Mouse (Mus musculus) forebrain, embryonic 16.5 days (tissue): ENCODE data around the gene Ubp1. TPM values are rescaled to one million over a fixed set of nuclear protein-coding genes. Genes with fewer than 3 reads are reported as not detected.

ENCODE experiments used
- ATAC-seq: fragments of 200-750 bp; cut with Nextera tagmentation; 2 replicates; pipeline ENCODE4 v1.8.0; 2017; ENCODE audit warnings: mild to moderate bottlenecking, moderate library complexity
- H3K27ac ChIP-seq: fragments of 300-500 bp; sonication (generic); 2 replicates; pipeline ENCODE4 v1.5.1; 2014; ENCODE audit warnings: low read length, control low read depth
- H3K27me3 ChIP-seq: fragments of 300-500 bp; sonication (generic); replicated peaks from 2 replicates; pipeline ENCODE4 v1.6.1; 2014; ENCODE audit warnings: low read length; ENCODE audit not compliant: control insufficient read depth, insufficient read depth
- H3K36me3 ChIP-seq: fragments of 300-500 bp; sonication (generic); 2 replicates; pipeline ENCODE4 v1.6.1; 2014; ENCODE audit not compliant: control insufficient read depth, insufficient read depth
- H3K4me1 ChIP-seq: fragments of 300-500 bp; sonication (generic); replicated peaks from 2 replicates; pipeline ENCODE4 v1.6.1; 2014; ENCODE audit warnings: low read length; ENCODE audit not compliant: control insufficient read depth, insufficient read depth
- H3K4me2 ChIP-seq: fragments of 300-500 bp; sonication (generic); 2 replicates; pipeline ENCODE4 v1.6.1; 2014; ENCODE audit warnings: mild to moderate bottlenecking, low read length, control low read depth
- H3K4me3 ChIP-seq: fragments of 300-500 bp; sonication (generic); replicated peaks from 2 replicates; pipeline ENCODE4 v1.5.1; 2014; ENCODE audit warnings: mild to moderate bottlenecking, low read length, control low read depth
- H3K9ac ChIP-seq: fragments of 300-500 bp; sonication (generic); replicated peaks from 2 replicates; pipeline ENCODE4 v1.6.1; 2014; ENCODE audit warnings: low read depth, low read length, control low read depth
- H3K9me3 ChIP-seq: fragments of 300-500 bp; sonication (generic); 2 replicates; pipeline ENCODE4 v1.6.1; 2016; ENCODE audit warnings: low read length; ENCODE audit not compliant: control insufficient read depth
- WGBS: fragments of 180-500 bp; shearing (Covaris S2); extraction: QIAGEN DNeasy Blood & Tissue Kit; methylation state at CpG from one replicate; pipeline ENCODE4 v1.1.7; 2014; 5-methylcytosine and 5-hydroxymethylcytosine counted together
- polyA plus RNA-seq: library from polyadenylated mRNA; unstranded; fragments of >200 nt; fragmentation: Nextera tagmentation; extraction: Ambion mirVana; gene quantifications from 2 replicates; pipeline ENCODE4 v1.2.1, GENCODE M21; 2015

Gene Ubp1
- polyA plus RNA-seq, 1 experiment from 2014 or later = 35.6 TPM

- H3K27ac ChIP-seq = no peak overlapping the region
- no peak overlapping the region for H3K9ac ChIP-seq
- ATAC-seq = no peak
- no peaks in the 10 kb centered on the region for H3K4me1 ChIP-seq
- no peak overlapping the region for H3K4me2 ChIP-seq
- H3K27me3 ChIP-seq = no peaks in the 10 kb centered on the region
- no peak overlapping the region for H3K4me3 ChIP-seq
- no peaks in the 10 kb centered on the region for H3K9me3 ChIP-seq
- peaks cover 33% of the 10 kb centered on the region for H3K36me3 ChIP-seq
Measured at GRCm38 (mm10) chr9:113963718-113964117, 33.0 kb downstream of the Ubp1 start.

DNA sequence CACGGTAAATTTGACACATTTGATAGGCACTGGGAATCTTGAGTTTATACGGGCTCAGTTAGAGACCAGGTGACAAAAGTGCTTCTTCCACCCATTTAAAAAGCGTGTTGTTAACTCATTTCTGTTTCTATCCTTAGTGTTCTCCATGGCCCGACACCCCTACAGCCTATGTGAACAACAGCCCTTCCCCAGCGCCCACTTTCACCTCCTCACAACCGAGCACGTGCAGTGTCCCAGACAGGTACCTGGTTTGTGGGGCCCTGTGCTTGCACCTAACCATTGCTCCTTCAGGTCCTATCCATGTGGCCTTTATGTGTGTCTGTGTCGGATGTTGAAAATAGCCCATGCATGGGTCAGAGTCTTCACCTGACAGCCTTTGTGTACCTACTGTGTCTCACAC, 33.7 kb downstream of the Ubp1 start:
- H3K9ac ChIP-seq = no peak overlapping the region
- H3K36me3 ChIP-seq = peaks cover 28% of the 10 kb centered on the region
- H3K4me1 ChIP-seq = no peaks in the 10 kb centered on the region
- no peak overlapping the region for H3K4me3 ChIP-seq
- no peaks in the 10 kb centered on the region for H3K27me3 ChIP-seq
- ATAC-seq = no peak
- 94% methylated on average over 8 of the region's 8 CpGs for WGBS
- no peaks in the 10 kb centered on the region for H3K9me3 ChIP-seq
- no peak overlapping the region for H3K27ac ChIP-seq
- no peak overlapping the region for H3K4me2 ChIP-seq

DNA sequence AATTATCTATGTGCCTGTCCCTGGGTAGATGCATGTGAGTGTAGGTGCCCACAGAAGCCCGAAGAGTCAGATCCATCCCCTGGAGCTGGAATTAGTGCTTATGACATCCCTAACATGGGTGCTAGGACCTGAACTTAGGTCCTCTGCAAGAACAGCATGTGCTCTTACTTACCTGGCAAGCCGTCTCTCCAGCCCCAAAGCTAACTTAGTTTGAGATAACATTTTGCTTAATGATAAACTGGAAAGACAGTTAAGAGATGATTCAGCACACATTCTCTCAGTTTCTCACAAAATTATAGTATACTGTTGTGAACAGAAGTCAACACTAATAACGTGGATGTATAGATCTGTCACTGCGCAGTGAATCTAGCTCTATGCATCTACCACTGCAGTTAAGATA, 36.1 kb downstream of the Ubp1 start:
- H3K4me1 ChIP-seq = no peaks in the 10 kb centered on the region
- no peak overlapping the region for H3K9ac ChIP-seq
- H3K9me3 ChIP-seq = no peaks in the 10 kb centered on the region
- H3K4me2 ChIP-seq = no peak overlapping the region
- no peaks in the 10 kb centered on the region for H3K27me3 ChIP-seq
- H3K36me3 ChIP-seq = peaks cover 36% of the 10 kb centered on the region
- no peak overlapping the region for H3K27ac ChIP-seq
- 97% methylated on average over 4 of the region's 4 CpGs for WGBS
- no peak overlapping the region for H3K4me3 ChIP-seq
- ATAC-seq = no peak

DNA sequence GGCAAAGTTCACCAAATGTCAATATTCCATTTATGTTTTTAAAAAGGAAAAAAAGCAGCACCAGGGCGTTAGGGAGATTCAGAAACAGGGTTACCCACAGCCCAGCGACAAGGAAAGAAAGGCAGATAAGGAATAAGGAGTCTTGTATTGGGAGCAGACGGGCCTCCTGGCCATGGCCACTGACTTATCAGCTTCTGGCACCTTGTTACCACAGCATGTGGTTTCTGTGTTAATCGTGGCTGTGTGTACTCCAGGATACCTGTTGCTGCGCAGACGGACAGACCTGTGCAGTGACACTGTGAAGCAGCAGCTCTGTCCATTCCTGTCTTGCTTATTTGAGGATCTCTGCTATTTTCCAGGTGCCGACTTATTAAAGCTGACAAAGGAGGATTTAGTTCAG, 38.2 kb downstream of the Ubp1 start:
- no peak overlapping the region for H3K4me3 ChIP-seq
- H3K9ac ChIP-seq = no peak overlapping the region
- H3K27ac ChIP-seq = no peak overlapping the region
- H3K4me2 ChIP-seq = no peak overlapping the region
- no peak for ATAC-seq
- H3K9me3 ChIP-seq = no peaks in the 10 kb centered on the region
- H3K36me3 ChIP-seq = peaks cover 37% of the 10 kb centered on the region
- no peaks in the 10 kb centered on the region for H3K27me3 ChIP-seq
- WGBS = 93% methylated on average over 7 of the region's 7 CpGs
- no peaks in the 10 kb centered on the region for H3K4me1 ChIP-seq

DNA sequence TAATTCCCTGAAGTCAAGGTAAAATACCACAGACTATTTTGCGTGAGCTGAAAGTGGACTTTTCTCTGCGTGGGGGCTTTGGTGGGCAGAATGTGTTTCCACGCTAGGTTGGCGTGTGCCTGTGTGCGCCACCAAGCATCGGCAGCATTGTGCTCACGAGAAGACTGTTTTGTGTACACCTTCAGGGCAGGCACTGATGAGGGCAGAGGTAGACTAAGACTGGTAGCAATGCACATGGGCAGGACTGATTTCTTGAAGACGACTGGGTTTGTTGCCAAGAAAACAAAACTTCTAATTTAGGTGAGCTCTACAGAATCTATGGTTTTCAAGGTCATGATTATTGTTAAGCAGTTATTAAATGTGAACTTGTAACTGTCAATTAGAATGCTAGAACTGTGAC, 38.7 kb downstream of the Ubp1 start:
- Histone ChIP-seq H3K36me3 (peaks cover 35% of the 10 kb centered on the region), H3K27ac (no peak overlapping the region), H3K4me1 (no peaks in the 10 kb centered on the region), H3K27me3 (no peaks in the 10 kb centered on the region), H3K4me3 (no peak overlapping the region), H3K9ac (no peak overlapping the region), H3K4me2 (no peak overlapping the region), H3K9me3 (no peaks in the 10 kb centered on the region)
- ATAC-seq = no peak
- 91% methylated on average over 8 of the region's 8 CpGs for WGBS

DNA sequence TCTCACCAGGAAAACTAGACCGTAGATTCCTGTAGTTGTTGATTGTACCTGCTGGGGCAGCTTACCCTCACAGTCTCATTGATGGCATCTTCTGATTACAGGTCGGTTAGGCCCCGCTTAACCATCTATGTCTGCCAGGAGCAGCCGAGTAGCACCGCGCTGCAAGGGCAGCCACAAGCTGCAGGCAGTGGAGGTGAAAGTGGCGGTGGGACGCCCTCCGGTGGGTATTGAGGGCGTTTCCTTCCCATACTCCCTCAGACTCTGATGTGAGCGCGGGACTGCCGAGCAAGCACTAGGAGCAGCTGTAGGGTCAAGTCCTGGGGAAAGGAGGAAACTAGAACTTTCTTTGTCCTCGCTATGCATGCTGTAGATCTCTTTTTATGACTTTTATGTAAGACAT, 39.3 kb downstream of the Ubp1 start:
- peaks cover 36% of the 10 kb centered on the region for H3K36me3 ChIP-seq
- no peaks in the 10 kb centered on the region for H3K9me3 ChIP-seq
- no peaks in the 10 kb centered on the region for H3K4me1 ChIP-seq
- no peaks in the 10 kb centered on the region for H3K27me3 ChIP-seq
- H3K4me3 ChIP-seq = no peak overlapping the region
- no peak overlapping the region for H3K9ac ChIP-seq
- no peak overlapping the region for H3K4me2 ChIP-seq
- H3K27ac ChIP-seq = no peak overlapping the region
- no peak for ATAC-seq
- WGBS = 91% methylated on average over 14 of the region's 14 CpGs

DNA sequence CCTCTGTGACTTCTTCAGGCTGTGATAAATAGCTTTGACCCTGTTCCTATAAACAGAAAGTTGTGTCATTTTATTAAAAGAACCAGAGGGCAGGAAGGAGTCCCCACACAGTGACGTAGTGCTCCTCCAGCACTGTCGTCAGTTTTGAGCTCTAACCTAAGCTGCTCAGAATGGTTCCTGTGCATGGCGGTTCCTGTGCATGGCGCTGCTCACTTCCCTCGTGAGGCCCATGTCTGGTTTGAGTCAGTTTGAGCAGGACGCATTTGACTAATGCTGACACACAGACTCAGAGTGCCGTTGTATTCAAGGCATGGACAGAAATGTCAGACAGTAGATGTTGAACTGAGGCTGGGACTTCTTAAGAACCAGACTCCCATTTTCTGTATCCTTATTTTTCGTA, 40.9 kb downstream of the Ubp1 start:
- ATAC-seq = no peak
- 86% methylated on average over 8 of the region's 8 CpGs for WGBS
- peaks cover 41% of the 10 kb centered on the region for H3K36me3 ChIP-seq

DNA sequence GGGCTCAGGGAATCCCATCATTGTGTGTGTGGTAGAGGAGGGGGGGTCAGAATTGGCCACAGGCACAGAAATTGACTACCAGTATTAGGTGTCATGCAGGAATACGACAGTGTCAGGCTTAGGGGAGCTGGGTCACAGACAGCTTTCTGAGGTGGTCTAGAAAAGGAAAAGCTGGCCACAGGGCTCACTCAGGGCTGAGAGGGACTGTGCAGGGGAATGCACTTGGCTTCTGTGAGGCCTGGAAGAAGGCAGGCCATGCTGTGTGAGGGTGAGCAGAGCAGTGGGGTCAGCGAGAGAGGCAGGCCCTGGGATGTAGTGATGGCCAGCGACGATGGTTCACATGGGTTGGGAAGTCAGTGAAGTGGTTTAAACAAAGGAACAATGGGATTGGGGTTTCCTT, 43.1 kb downstream of the Ubp1 start:
- no peak for ATAC-seq
- Histone ChIP-seq H3K9ac (no peak overlapping the region), H3K36me3 (peaks cover 47% of the 10 kb centered on the region), H3K9me3 (no peaks in the 10 kb centered on the region), H3K27ac (no peak overlapping the region), H3K27me3 (no peaks in the 10 kb centered on the region), H3K4me3 (no peak overlapping the region), H3K4me2 (no peak overlapping the region), H3K4me1 (no peaks in the 10 kb centered on the region)
- 80% methylated on average over 4 of the region's 4 CpGs for WGBS

More for the DNA sequence above, 40.9 kb downstream of the Ubp1 start:
- H3K27ac ChIP-seq = no peak overlapping the region
- no peak overlapping the region for H3K4me3 ChIP-seq
- no peak overlapping the region for H3K4me2 ChIP-seq
- H3K27me3 ChIP-seq = no peaks in the 10 kb centered on the region
- no peak overlapping the region for H3K9ac ChIP-seq
- H3K9me3 ChIP-seq = no peaks in the 10 kb centered on the region
- H3K4me1 ChIP-seq = no peaks in the 10 kb centered on the region

- H3K27me3 ChIP-seq = no peaks in the 10 kb centered on the region
- ATAC-seq = no peak
- H3K4me3 ChIP-seq = no peak overlapping the region
- 94% methylated on average over 4 of the region's 4 CpGs for WGBS
- H3K9me3 ChIP-seq = no peaks in the 10 kb centered on the region
- H3K4me1 ChIP-seq = no peaks in the 10 kb centered on the region
- no peak overlapping the region for H3K4me2 ChIP-seq
- H3K27ac ChIP-seq = no peak overlapping the region
- peaks cover 43% of the 10 kb centered on the region for H3K36me3 ChIP-seq
- no peak overlapping the region for H3K9ac ChIP-seq
Measured at GRCm38 (mm10) chr9:113974945-113975344, 44.2 kb downstream of the Ubp1 start.

GRCm38 (mm10) chr9:113975442-113975841, 44.7 kb downstream of the Ubp1 start:
- H3K9me3 ChIP-seq = no peaks in the 10 kb centered on the region
- H3K4me1 ChIP-seq = 0 out of 2 replicates have a peak, but pooled peaks cover 2% of the 10 kb centered on the region
- no peaks in the 10 kb centered on the region for H3K27me3 ChIP-seq
- peaks cover 38% of the 10 kb centered on the region for H3K36me3 ChIP-seq
- no peak overlapping the region for H3K4me2 ChIP-seq
- ATAC-seq = no peak
- 87% methylated on average over 7 of the region's 7 CpGs for WGBS
- no peak overlapping the region for H3K4me3 ChIP-seq
- H3K27ac ChIP-seq = no peak overlapping the region
- no peak overlapping the region for H3K9ac ChIP-seq
